Mouse (Mus musculus): ENCODE measurements around the gene Rad51b.

- no peak for TF ChIP-seq CTCF (IDR thresholded peaks at IDR 0.05; ENCODE audit: insufficient read depth, low read length)
- TF ChIP-seq POLR2A (IDR thresholded peaks at IDR 0.05; ENCODE audit: borderline replicate concordance, extremely low read depth, low read depth, low read length) = no peak
These were observed 552.9 kb downstream of the Rad51b start for GRCm38 (mm10) chr12:79850021-79850420.
